Mouse (Mus musculus) c-Kit-positive CD71-positive TER-119-negative erythroid progenitor cells, embryonic 14.5 days (primary cell): ENCODE measurements around the gene Hist1h1c.
"Not testable (repeated sequence)": the region's sequence is repeated elsewhere in the genome, so short reads cannot be mapped to it uniquely, and the experiment has no call there.

Experiments
- DNase-seq: peaks from one replicate; pipeline ENCODE4 v3.0.0-alpha.2; 2013; ENCODE audit warnings: low read depth

Gene Hist1h1c

DNA sequence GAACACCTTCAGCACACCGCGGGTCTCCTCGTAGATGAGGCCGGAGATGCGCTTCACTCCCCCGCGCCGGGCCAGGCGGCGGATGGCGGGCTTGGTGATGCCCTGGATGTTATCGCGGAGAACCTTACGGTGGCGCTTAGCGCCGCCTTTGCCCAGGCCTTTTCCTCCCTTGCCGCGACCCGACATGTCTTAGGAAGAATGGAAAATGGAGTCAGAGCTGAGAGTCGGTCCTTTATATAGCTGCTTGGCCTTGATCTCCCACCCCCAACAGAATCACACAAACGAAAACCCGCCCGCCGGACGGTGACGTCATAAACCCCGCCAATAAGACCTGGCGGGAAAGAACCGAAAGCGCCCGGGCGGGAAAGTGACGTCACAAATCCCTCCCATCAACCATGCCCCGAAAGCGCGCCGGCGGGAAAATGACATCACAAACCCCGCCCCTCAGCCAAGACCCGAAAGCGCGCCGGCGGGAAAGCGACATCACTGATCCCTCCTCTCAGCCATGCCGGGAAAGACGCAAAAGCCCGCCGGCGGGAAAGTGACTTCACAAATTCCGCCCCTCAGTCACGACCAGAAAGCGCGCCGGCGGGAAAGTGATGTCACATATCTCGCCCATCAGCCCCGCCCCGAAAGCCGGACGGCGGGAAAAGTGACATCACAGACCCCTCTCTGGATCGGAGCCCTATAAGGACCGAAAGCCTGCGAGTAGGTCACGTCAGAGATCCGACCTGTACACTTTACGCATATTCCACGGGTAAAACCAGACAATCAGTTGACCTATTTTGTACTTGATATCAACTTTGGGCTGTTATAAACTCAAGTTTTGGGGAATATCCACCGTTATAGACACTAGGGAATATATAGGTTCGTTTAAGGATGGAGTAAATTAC lies 22.6 kb downstream of the Hist1h1c start, which contains the start of gene Hist1h4a:
Gene Hist1h4a (minus strand): TSS at position 259 of the 893 bp plus-strand sequence.
- DNase-seq = peak; percentile 99

- DNase-seq = peak; percentile 84
Measured at GRCm38 (mm10) chr13:23761871-23762821, 23.5 kb downstream of the Hist1h1c start, which contains the start of gene Hist1h3a. TSS of gene Hist1h3a (minus strand) at chr13:23762386.

- no peak for DNase-seq
Measured at GRCm38 (mm10) chr13:23763242-23763585, 24.6 kb downstream of the Hist1h1c start.

- DNase-seq = peak; percentile 86
Measured at GRCm38 (mm10) chr13:23763586-23764323, 25.1 kb downstream of the Hist1h1c start, which contains the start of gene Hist1h1a. TSS of gene Hist1h1a (plus strand) at chr13:23763666.

- no peak for DNase-seq
Measured at GRCm38 (mm10) chr13:23764324-23765171, 25.9 kb downstream of the Hist1h1c start.

DNA sequence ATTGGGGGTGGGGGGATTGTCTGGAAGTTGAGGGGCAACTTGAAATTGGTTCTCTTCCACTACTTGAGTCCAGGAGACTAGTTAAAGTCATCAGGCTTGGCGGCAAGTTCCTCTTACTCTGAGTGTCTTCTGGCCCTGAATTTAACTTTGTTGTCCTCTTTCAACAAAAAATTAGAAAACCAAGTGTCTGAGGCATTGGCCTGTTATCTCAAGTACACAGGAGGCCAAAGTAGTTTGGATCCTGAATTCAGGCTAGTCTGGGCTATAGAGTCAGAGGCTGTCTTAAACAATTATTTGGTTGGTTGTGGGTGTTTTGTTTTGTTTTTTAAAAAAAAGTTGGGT lies 26.5 kb downstream of the Hist1h1c start:
- no peak for DNase-seq

- DNase-seq = no peak
Measured at GRCm38 (mm10) chr13:23766772-23767171, 28.2 kb downstream of the Hist1h1c start.

DNA sequence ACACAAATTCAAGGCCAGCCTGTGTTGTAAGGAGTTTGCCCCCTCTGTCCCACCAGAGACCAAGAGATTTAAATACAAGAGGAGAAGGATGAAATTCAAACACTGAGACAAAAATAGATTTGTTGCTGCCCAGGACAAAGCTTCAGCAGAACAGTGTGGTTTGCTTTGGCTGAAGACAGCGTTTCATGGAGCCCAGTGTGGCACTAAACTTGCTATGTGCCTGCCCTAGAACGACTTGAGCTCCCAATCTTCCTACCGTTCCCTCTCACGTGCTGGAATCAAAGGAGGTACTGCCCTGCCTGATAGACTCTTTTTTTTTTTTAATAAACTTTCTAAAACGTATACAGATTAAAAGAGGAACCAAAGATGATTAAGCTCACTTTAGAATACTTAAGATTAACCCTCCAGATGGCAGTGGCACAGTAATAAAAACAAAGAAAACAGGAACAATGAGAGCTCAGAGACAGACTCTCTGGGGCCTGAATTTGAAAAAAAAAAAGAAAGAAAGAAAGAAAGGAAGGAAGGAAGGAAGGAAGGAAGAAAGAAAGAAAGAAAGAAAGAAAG lies 30.3 kb downstream of the Hist1h1c start:
- no peak for DNase-seq

GRCm38 (mm10) chr13:23769613-23770012 lies 31.0 kb downstream of the Hist1h1c start, which contains the start of gene Trim38:
TSS of gene Trim38 (plus strand) at chr13:23769913.
- not testable (repeated sequence) for DNase-seq

- DNase-seq = no peak
Measured at GRCm38 (mm10) chr13:23772561-23773313, 34.1 kb downstream of the Hist1h1c start.

GRCm38 (mm10) chr13:23778339-23778738 lies 39.7 kb downstream of the Hist1h1c start:
- no peak for DNase-seq

DNA sequence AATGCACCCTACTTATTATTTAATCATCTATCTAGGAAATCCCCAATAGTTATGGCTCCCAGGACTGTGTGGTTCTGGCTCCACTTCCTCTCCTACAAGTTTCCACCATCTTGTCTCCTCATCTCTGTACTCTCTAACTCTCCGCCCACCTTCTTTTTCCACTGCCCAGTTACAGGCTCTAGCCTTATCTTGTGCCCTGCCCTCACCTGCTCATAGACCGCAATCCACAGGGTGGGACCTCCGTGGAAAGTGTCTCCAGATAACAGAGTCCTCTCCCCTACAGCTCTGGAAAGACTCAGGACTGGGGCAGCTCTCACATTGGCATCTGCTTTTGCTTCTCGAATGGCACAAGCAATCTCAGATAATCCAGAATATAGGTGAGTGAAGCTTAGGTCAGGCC lies 40.4 kb downstream of the Hist1h1c start:
- DNase-seq = no peak
